Mouse (Mus musculus) heart, embryonic 11.5 days (tissue): Measurements from ENCODE around the gene 4930470P17Rik. TPM values are rescaled to one million over a fixed set of nuclear protein-coding genes. Genes with fewer than 3 reads are reported as not detected.

Experiments
- ATAC-seq: fragments of 200-750 bp; cut with Nextera tagmentation; replicated peaks from 2 replicates; pipeline ENCODE4 v1.8.0; 2017; ENCODE audit warnings: moderate library complexity; ENCODE audit not compliant: insufficient number of reproducible peaks, low FRiP score, low TSS enrichment
- H3K27ac ChIP-seq: fragments of 300-500 bp; sonication (generic); 2 replicates; pipeline ENCODE4 v1.5.1; 2014; ENCODE audit warnings: mild to moderate bottlenecking, low read depth, low read length
- H3K27me3 ChIP-seq: fragments of 300-500 bp; sonication (generic); 2 replicates; pipeline ENCODE4 v1.6.1; 2014; ENCODE audit warnings: mild to moderate bottlenecking, low read length, mixed read lengths; ENCODE audit not compliant: control insufficient read depth, insufficient read depth
- H3K36me3 ChIP-seq: fragments of 300-500 bp; sonication (generic); 2 replicates; pipeline ENCODE4 v1.6.1; 2014; ENCODE audit warnings: mild to moderate bottlenecking, low read length, moderate library complexity, mixed read lengths; ENCODE audit not compliant: control insufficient read depth, insufficient read depth
- H3K4me1 ChIP-seq: fragments of 300-500 bp; sonication (generic); 2 replicates; pipeline ENCODE4 v1.6.1; 2014; ENCODE audit warnings: low read length; ENCODE audit not compliant: control insufficient read depth, insufficient read depth
- H3K4me2 ChIP-seq: fragments of 300-500 bp; sonication (generic); 2 replicates; pipeline ENCODE4 v1.6.1; 2014; ENCODE audit warnings: mild to moderate bottlenecking, moderate library complexity
- H3K4me3 ChIP-seq: fragments of 300-500 bp; sonication (generic); 2 replicates; pipeline ENCODE4 v1.5.1; 2014; ENCODE audit warnings: low read depth, low read length
- H3K9ac ChIP-seq: fragments of 300-500 bp; sonication (generic); 2 replicates; pipeline ENCODE4 v1.6.1; 2014; ENCODE audit warnings: mild to moderate bottlenecking, low read depth, low read length, moderate library complexity
- H3K9me3 ChIP-seq: fragments of 300-500 bp; sonication (generic); replicated peaks from 2 replicates; pipeline ENCODE4 v1.6.1; 2016; ENCODE audit warnings: low read length; ENCODE audit not compliant: control insufficient read depth
- WGBS: fragments of 180-500 bp; shearing (Covaris S2); extraction: QIAGEN DNeasy Blood & Tissue Kit; methylation state at CpG from one replicate; pipeline ENCODE4 v1.1.7; 2014; ENCODE audit not compliant: insufficient replicate concordance; 5-methylcytosine and 5-hydroxymethylcytosine counted together
- polyA plus RNA-seq: library from polyadenylated mRNA; unstranded; fragments of >200 nt; fragmentation: Nextera tagmentation; extraction: Ambion mirVana; gene quantifications from 2 replicates; pipeline ENCODE4 v1.2.1, GENCODE M21; 2014

Gene 4930470P17Rik
- polyA plus RNA-seq, 1 experiment from 2014 or later = not detected

GRCm38 (mm10) chr2:170543625-170544024, 58.2 kb downstream of the 4930470P17Rik start:
- Histone ChIP-seq H3K36me3 (no peaks in the 10 kb centered on the region), H3K4me3 (no peak overlapping the region), H3K27me3 (no peaks in the 10 kb centered on the region), H3K9me3 (no peaks in the 10 kb centered on the region), H3K9ac (no peak overlapping the region), H3K4me2 (no peak overlapping the region), H3K27ac (no peak overlapping the region), H3K4me1 (no peaks in the 10 kb centered on the region)
- no peak for ATAC-seq
- WGBS = 78% methylated on average over 5 of the region's 5 CpGs

- ATAC-seq = no peak
- H3K36me3 ChIP-seq = no peaks in the 10 kb centered on the region
- no peak overlapping the region for H3K4me3 ChIP-seq
- no peaks in the 10 kb centered on the region for H3K9me3 ChIP-seq
- WGBS = 79% methylated on average over 9 of the region's 9 CpGs
- H3K27ac ChIP-seq = no peak overlapping the region
- no peaks in the 10 kb centered on the region for H3K27me3 ChIP-seq
- H3K9ac ChIP-seq = no peak overlapping the region
- H3K4me1 ChIP-seq = no peaks in the 10 kb centered on the region
- no peak overlapping the region for H3K4me2 ChIP-seq
These were observed 62.6 kb downstream of the 4930470P17Rik start for GRCm38 (mm10) chr2:170539211-170539610.

GRCm38 (mm10) chr2:170535841-170536240, 66.0 kb downstream of the 4930470P17Rik start:
- Histone ChIP-seq H3K9me3 (no peaks in the 10 kb centered on the region), H3K27me3 (0 out of 2 replicates have a peak, but pooled peaks cover 2% of the 10 kb centered on the region), H3K4me3 (no peak overlapping the region), H3K4me1 (no peaks in the 10 kb centered on the region), H3K4me2 (no peak overlapping the region), H3K36me3 (no peaks in the 10 kb centered on the region), H3K9ac (no peak overlapping the region), H3K27ac (no peak overlapping the region)
- ATAC-seq = no peak

DNA sequence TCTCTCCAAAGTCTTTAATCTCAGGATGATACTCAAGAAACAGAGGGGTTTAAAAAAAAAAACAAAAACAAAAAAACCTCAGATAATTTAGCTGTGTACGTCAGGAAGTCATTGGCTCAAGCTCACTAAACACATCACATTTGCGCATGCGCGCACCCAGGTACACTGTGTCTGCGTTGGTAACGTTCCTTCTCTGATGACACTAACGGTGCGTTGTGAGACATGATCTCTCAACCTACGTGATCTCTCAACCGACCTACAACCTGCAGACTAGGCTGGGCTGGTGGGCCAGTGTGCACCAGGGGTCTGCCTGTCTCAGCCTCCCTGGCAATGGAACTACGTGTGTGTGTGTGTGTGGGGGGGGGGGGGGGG, 67.0 kb downstream of the 4930470P17Rik start:
- H3K9me3 ChIP-seq = no peaks in the 10 kb centered on the region

GRCm38 (mm10) chr2:170534116-170534802, 67.6 kb downstream of the 4930470P17Rik start:
- H3K27me3 ChIP-seq = 0 out of 2 replicates have a peak, but pooled peaks cover 2% of the 10 kb centered on the region

More for the DNA sequence above, 67.0 kb downstream of the 4930470P17Rik start:
- Histone ChIP-seq H3K36me3 (no peaks in the 10 kb centered on the region), H3K4me2 (no peak overlapping the region), H3K27me3 (0 out of 2 replicates have a peak, but pooled peaks cover 2% of the 10 kb centered on the region), H3K4me1 (no peaks in the 10 kb centered on the region), H3K4me3 (no peak overlapping the region), H3K9ac (no peak overlapping the region), H3K27ac (no peak overlapping the region)
- no peak for ATAC-seq
- 87% methylated on average over 10 of the region's 11 CpGs for WGBS

GRCm38 (mm10) chr2:170530256-170530655, 71.6 kb downstream of the 4930470P17Rik start:
- no peak overlapping the region for H3K27ac ChIP-seq
- 86% methylated on average over 3 of the region's 3 CpGs for WGBS
- H3K36me3 ChIP-seq = no peaks in the 10 kb centered on the region
- no peak overlapping the region for H3K4me2 ChIP-seq
- 0 out of 2 replicates have a peak, but pooled peaks cover 2% of the 10 kb centered on the region for H3K27me3 ChIP-seq
- no peaks in the 10 kb centered on the region for H3K9me3 ChIP-seq
- no peak overlapping the region for H3K4me3 ChIP-seq
- H3K4me1 ChIP-seq = no peaks in the 10 kb centered on the region
- no peak overlapping the region for H3K9ac ChIP-seq
- ATAC-seq = no peak

More at GRCm38 (mm10) chr2:170534116-170534802, 67.6 kb downstream of the 4930470P17Rik start:
- no peaks in the 10 kb centered on the region for H3K4me1 ChIP-seq
- no peak for ATAC-seq
- WGBS = 50% methylated on average over 11 of the region's 12 CpGs
- no peaks in the 10 kb centered on the region for H3K9me3 ChIP-seq
- H3K27ac ChIP-seq = no peak overlapping the region
- no peak overlapping the region for H3K9ac ChIP-seq
- no peak overlapping the region for H3K4me2 ChIP-seq
- H3K4me3 ChIP-seq = no peak overlapping the region
- no peaks in the 10 kb centered on the region for H3K36me3 ChIP-seq

DNA sequence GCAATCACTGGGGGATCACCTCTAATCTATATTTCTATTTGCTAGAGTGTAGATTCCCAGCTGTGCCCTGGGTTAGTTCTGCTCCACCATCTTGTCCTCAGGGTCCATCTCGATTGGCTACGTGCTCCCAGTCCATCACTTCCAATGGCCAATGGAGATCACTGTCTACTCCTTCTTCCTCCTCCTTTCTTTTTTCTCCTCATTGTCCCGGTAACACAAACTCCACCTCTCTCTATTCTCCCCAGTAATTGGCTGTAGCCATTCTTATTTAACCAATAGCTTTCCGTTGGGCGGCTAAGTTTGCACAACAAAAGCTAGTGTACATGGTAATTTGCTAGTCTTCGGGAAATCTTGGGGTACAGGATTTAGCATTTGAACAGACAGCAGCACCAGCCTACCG, 72.1 kb downstream of the 4930470P17Rik start:
- H3K9ac ChIP-seq = no peak overlapping the region
- 0 out of 2 replicates have a peak, but pooled peaks cover 2% of the 10 kb centered on the region for H3K27me3 ChIP-seq
- no peaks in the 10 kb centered on the region for H3K9me3 ChIP-seq
- no peak for ATAC-seq
- WGBS = 82% methylated on average over 7 of the region's 7 CpGs
- no peaks in the 10 kb centered on the region for H3K36me3 ChIP-seq
- H3K4me1 ChIP-seq = no peaks in the 10 kb centered on the region
- H3K27ac ChIP-seq = no peak overlapping the region
- no peak overlapping the region for H3K4me3 ChIP-seq
- no peak overlapping the region for H3K4me2 ChIP-seq
